Mouse (Mus musculus): ENCODE data around the gene Rapgef3. TPM values are rescaled to one million over a fixed set of nuclear protein-coding genes. Genes with fewer than 3 reads are reported as not detected.

Rapgef3 gene
- polyA plus RNA-seq, 2 experiments from 2014 or later, result 0.31 to 1.5 TPM

- no peak for ATAC-seq
Measured at GRCm38 (mm10) chr15:97744930-97745329, 22.8 kb downstream of the Rapgef3 start.

GRCm38 (mm10) chr15:97743961-97744525 is 23.7 kb downstream of the Rapgef3 start:
- ATAC-seq, result no peak

GRCm38 (mm10) chr15:97743210-97743609 is 24.6 kb downstream of the Rapgef3 start:
- no peak for ATAC-seq

GRCm38 (mm10) chr15:97742600-97742999 is 25.2 kb downstream of the Rapgef3 start:
- ATAC-seq, result no peak

GRCm38 (mm10) chr15:97742074-97742473 is 25.7 kb downstream of the Rapgef3 start:
- peak; percentile 47 for ATAC-seq

GRCm38 (mm10) chr15:97741662-97742061 is 26.1 kb downstream of the Rapgef3 start:
- no peak for ATAC-seq

GRCm38 (mm10) chr15:97740283-97740732 is 27.5 kb downstream of the Rapgef3 start:
- ATAC-seq, result no peak

- ATAC-seq, result no peak
Measured at GRCm38 (mm10) chr15:97738923-97739322, 28.8 kb downstream of the Rapgef3 start.

- ATAC-seq, result no peak
Measured at GRCm38 (mm10) chr15:97731988-97732387, 35.8 kb downstream of the Rapgef3 start.

GRCm38 (mm10) chr15:97731111-97731510 is 36.7 kb downstream of the Rapgef3 start, which contains the start of gene Endou:
Endou (minus strand) TSS chr15:97731339.
- no peak for ATAC-seq

- no peak for ATAC-seq
Measured at GRCm38 (mm10) chr15:97730365-97730764, 37.4 kb downstream of the Rapgef3 start.

- no peak for ATAC-seq
Measured at GRCm38 (mm10) chr15:97728804-97729203, 39.0 kb downstream of the Rapgef3 start.

GRCm38 (mm10) chr15:97728394-97728793 is 39.4 kb downstream of the Rapgef3 start:
- no peak for ATAC-seq

- no peak for ATAC-seq
Measured at GRCm38 (mm10) chr15:97727520-97727919, 40.3 kb downstream of the Rapgef3 start.

GRCm38 (mm10) chr15:97727048-97727447 is 40.7 kb downstream of the Rapgef3 start:
- no peak for ATAC-seq

GRCm38 (mm10) chr15:97726310-97726709 is 41.5 kb downstream of the Rapgef3 start:
- ATAC-seq, result no peak

GRCm38 (mm10) chr15:97725198-97725785 is 42.5 kb downstream of the Rapgef3 start:
- ATAC-seq, result no peak

GRCm38 (mm10) chr15:97724346-97725197 is 43.2 kb downstream of the Rapgef3 start:
- ATAC-seq, result no peak

GRCm38 (mm10) chr15:97723536-97724345 is 44.0 kb downstream of the Rapgef3 start:
- no peak for ATAC-seq

GRCm38 (mm10) chr15:97721008-97721701 is 46.6 kb downstream of the Rapgef3 start:
- ATAC-seq, result peak; percentile 66

GRCm38 (mm10) chr15:97720026-97720675 is 47.6 kb downstream of the Rapgef3 start:
- ATAC-seq, result no peak

Measured in CD4-positive, CD25-positive, alpha-beta regulatory T cell, adult 4 months (primary cell).